Mouse (Mus musculus): ENCODE measurements around the gene Hist1h2bf. TPM values are rescaled to one million over a fixed set of nuclear protein-coding genes. Genes with fewer than 3 reads are reported as not detected.
"Not testable (repeated sequence)": the region's sequence is repeated elsewhere in the genome, so short reads cannot be mapped to it uniquely, and the experiment has no call there.

Hist1h2bf gene
- polyA plus RNA-seq, 1 experiment from 2014 or later = 1.3 TPM

- Histone ChIP-seq H3K9ac (ENCODE audit: low read depth, low read length) (no peak overlapping the region), H3K4me3 (ENCODE audit: low read depth, low read length) (no peak overlapping the region), H3K4me1 (replicated peaks; ENCODE audit: control insufficient read depth, insufficient read depth, low read length) (peaks cover 3% of the 10 kb centered on the region; the same call in 1 of the 2 replicates), H3K36me3 (ENCODE audit: control insufficient read depth, insufficient read depth) (no peaks in the 10 kb centered on the region), H3K9me3 (ENCODE audit: control insufficient read depth) (no peaks in the 10 kb centered on the region), H3K4me2 (replicated peaks; ENCODE audit: low read depth) (no peak overlapping the region), H3K27me3 (replicated peaks; ENCODE audit: control insufficient read depth, insufficient read depth, low read length) (no peaks in the 10 kb centered on the region), H3K27ac (ENCODE audit: low read depth, low read length) (no peak overlapping the region)
- no peak for ATAC-seq
- 95% methylated on average over 1 of the region's 1 CpGs for WGBS
- no peak for TF ChIP-seq CTCF (IDR thresholded peaks at IDR 0.05; ENCODE audit: low read depth)
Measured at GRCm38 (mm10) chr13:23577835-23578234, 3.8 kb upstream of the Hist1h2bf start.

GRCm38 (mm10) chr13:23576906-23577639 is 3.1 kb upstream of the Hist1h2bf start:
- Histone ChIP-seq H3K36me3 (ENCODE audit: control insufficient read depth, insufficient read depth) (no peaks in the 10 kb centered on the region), H3K9me3 (ENCODE audit: control insufficient read depth) (no peaks in the 10 kb centered on the region), H3K27ac (ENCODE audit: low read depth, low read length) (peak overlapping the region; percentile 9; the same call in 1 of the 2 replicates), H3K9ac (ENCODE audit: low read depth, low read length) (peak overlapping the region; percentile 46; the same call in 1 of the 2 replicates), H3K27me3 (replicated peaks; ENCODE audit: control insufficient read depth, insufficient read depth, low read length) (no peaks in the 10 kb centered on the region), H3K4me3 (ENCODE audit: low read depth, low read length) (peak overlapping the region; percentile 34), H3K4me1 (replicated peaks; ENCODE audit: control insufficient read depth, insufficient read depth, low read length) (peaks cover 9% of the 10 kb centered on the region; the same call in 1 of the 2 replicates), H3K4me2 (replicated peaks; ENCODE audit: low read depth) (peak overlapping the region; percentile 67)
- WGBS = 35% methylated on average over 6 of the region's 6 CpGs
- TF ChIP-seq CTCF (IDR thresholded peaks at IDR 0.05; ENCODE audit: low read depth) = no peak
- no peak for ATAC-seq

- H3K9me3 ChIP-seq (ENCODE audit: control insufficient read depth) = no peaks in the 10 kb centered on the region
- WGBS = 7% methylated on average over 7 of the region's 7 CpGs
- H3K36me3 ChIP-seq (ENCODE audit: control insufficient read depth, insufficient read depth) = no peaks in the 10 kb centered on the region
- peak overlapping the region; percentile 46; the same call in 1 of the 2 replicates for H3K9ac ChIP-seq (ENCODE audit: low read depth, low read length)
- TF ChIP-seq CTCF (IDR thresholded peaks at IDR 0.05; ENCODE audit: low read depth) = no peak
- H3K27ac ChIP-seq (ENCODE audit: low read depth, low read length) = peak overlapping the region; percentile 9; the same call in 1 of the 2 replicates
- peak overlapping the region; percentile 34 for H3K4me3 ChIP-seq (ENCODE audit: low read depth, low read length)
- peaks cover 9% of the 10 kb centered on the region; the same call in 1 of the 2 replicates for H3K4me1 ChIP-seq (replicated peaks; ENCODE audit: control insufficient read depth, insufficient read depth, low read length)
- no peaks in the 10 kb centered on the region for H3K27me3 ChIP-seq (replicated peaks; ENCODE audit: control insufficient read depth, insufficient read depth, low read length)
- H3K4me2 ChIP-seq (replicated peaks; ENCODE audit: low read depth) = peak overlapping the region; percentile 67
- ATAC-seq = no peak
Measured at GRCm38 (mm10) chr13:23576351-23576881, 2.4 kb upstream of the Hist1h2bf start.

DNA sequence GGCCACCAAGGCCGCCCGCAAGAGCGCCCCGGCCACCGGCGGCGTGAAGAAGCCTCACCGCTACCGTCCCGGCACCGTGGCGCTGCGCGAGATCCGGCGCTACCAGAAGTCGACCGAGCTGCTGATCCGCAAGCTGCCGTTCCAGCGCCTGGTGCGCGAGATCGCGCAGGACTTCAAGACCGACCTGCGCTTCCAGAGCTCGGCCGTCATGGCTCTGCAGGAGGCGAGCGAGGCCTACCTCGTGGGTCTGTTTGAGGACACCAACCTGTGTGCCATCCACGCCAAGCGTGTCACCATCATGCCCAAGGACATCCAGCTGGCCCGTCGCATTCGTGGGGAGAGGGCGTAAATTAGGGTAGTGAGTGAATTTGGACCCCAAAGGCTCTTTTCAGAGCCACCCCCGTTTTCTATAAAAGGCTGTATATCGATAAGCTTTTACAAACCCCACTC is 1.9 kb upstream of the Hist1h2bf start:
- peak overlapping the region; percentile 46; the same call in 1 of the 2 replicates for H3K9ac ChIP-seq (ENCODE audit: low read depth, low read length)
- not testable (repeated sequence) for H3K4me1 ChIP-seq (replicated peaks; ENCODE audit: control insufficient read depth, insufficient read depth, low read length); H3K36me3 ChIP-seq (ENCODE audit: control insufficient read depth, insufficient read depth); H3K27me3 ChIP-seq (replicated peaks; ENCODE audit: control insufficient read depth, insufficient read depth, low read length); ATAC-seq; H3K9me3 ChIP-seq (ENCODE audit: control insufficient read depth)
- H3K4me3 ChIP-seq (ENCODE audit: low read depth, low read length) = peak overlapping the region; percentile 34
- peak overlapping the region; percentile 54; the same call in 1 of the 2 replicates for H3K27ac ChIP-seq (ENCODE audit: low read depth, low read length)
- peak overlapping the region; percentile 67 for H3K4me2 ChIP-seq (replicated peaks; ENCODE audit: low read depth)
- 0% methylated on average over 9 of the region's 40 CpGs for WGBS

DNA sequence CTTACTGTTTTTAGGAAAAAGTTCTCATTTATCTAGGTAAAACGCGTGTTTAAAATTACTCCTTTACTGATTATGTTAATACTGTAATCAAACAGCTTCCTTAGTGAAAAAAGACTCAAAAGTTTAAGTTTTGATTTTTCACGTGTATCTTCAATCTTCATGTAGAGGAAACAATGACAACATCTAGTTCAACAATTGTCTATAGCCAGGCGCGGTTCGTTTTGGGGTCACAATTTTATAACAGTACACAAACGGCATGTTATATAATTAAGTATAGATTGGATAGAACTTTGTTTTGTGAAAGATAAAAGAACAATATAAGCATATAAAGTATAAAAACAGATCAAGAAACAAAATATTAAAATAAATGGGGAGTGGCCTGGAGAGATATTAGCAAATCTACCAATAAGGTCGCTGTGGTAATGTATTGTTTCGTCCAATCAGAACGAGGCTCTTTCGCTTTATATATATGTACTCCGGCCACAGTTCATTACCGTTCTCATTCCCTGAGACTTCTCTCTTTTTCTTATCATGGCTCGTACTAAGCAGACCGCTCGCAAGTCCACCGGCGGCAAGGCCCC is 1.4 kb upstream of the Hist1h2bf start, which contains the start of gene Hist1h3d:
Gene Hist1h3d (plus strand): TSS at position 493 of the 581 bp plus-strand sequence.
- WGBS = under 1% methylated on average over 18 of the region's 18 CpGs
- H3K4me1 ChIP-seq (replicated peaks; ENCODE audit: control insufficient read depth, insufficient read depth, low read length) = peaks cover 9% of the 10 kb centered on the region; the same call in 1 of the 2 replicates
- no peaks in the 10 kb centered on the region for H3K36me3 ChIP-seq (ENCODE audit: control insufficient read depth, insufficient read depth)
- H3K27ac ChIP-seq (ENCODE audit: low read depth, low read length) = peak within 1 kb of the TSS; percentile 54; the same call in 1 of the 2 replicates
- peak within 1 kb of the TSS; percentile 34 for H3K4me3 ChIP-seq (ENCODE audit: low read depth, low read length)
- no peaks in the 10 kb centered on the region for H3K27me3 ChIP-seq (replicated peaks; ENCODE audit: control insufficient read depth, insufficient read depth, low read length)
- peak; percentile 52 for ATAC-seq
- TF ChIP-seq CTCF (IDR thresholded peaks at IDR 0.05; ENCODE audit: low read depth) = no peak
- peak within 1 kb of the TSS; percentile 46; the same call in 1 of the 2 replicates for H3K9ac ChIP-seq (ENCODE audit: low read depth, low read length)
- no peaks in the 10 kb centered on the region for H3K9me3 ChIP-seq (ENCODE audit: control insufficient read depth)
- H3K4me2 ChIP-seq (replicated peaks; ENCODE audit: low read depth) = peak within 1 kb of the TSS; percentile 67

- not testable (repeated sequence) for H3K4me1 ChIP-seq (replicated peaks; ENCODE audit: control insufficient read depth, insufficient read depth, low read length); H3K9ac ChIP-seq (ENCODE audit: low read depth, low read length); H3K36me3 ChIP-seq (ENCODE audit: control insufficient read depth, insufficient read depth); H3K27me3 ChIP-seq (replicated peaks; ENCODE audit: control insufficient read depth, insufficient read depth, low read length); H3K9me3 ChIP-seq (ENCODE audit: control insufficient read depth)
- H3K4me2 ChIP-seq (replicated peaks; ENCODE audit: low read depth) = peak overlapping the region; percentile 69
- H3K27ac ChIP-seq (ENCODE audit: low read depth, low read length) = peak overlapping the region; percentile 62; the same call in 1 of the 2 replicates
- H3K4me3 ChIP-seq (ENCODE audit: low read depth, low read length) = peak overlapping the region; percentile 18; the same call in 1 of the 2 replicates
- WGBS = under 1% methylated on average over 4 of the region's 39 CpGs
- ATAC-seq = peak; percentile 29
Measured at GRCm38 (mm10) chr13:23574546-23575170, 662 bp upstream of the Hist1h2bf start.

- H3K27me3 ChIP-seq (replicated peaks; ENCODE audit: control insufficient read depth, insufficient read depth, low read length); H3K4me1 ChIP-seq (replicated peaks; ENCODE audit: control insufficient read depth, insufficient read depth, low read length); H3K9me3 ChIP-seq (ENCODE audit: control insufficient read depth); H3K36me3 ChIP-seq (ENCODE audit: control insufficient read depth, insufficient read depth); ATAC-seq: not testable (repeated sequence)
- Histone ChIP-seq H3K9ac (ENCODE audit: low read depth, low read length) (peak overlapping the region; percentile 53), H3K4me2 (replicated peaks; ENCODE audit: low read depth) (peak overlapping the region; percentile 69), H3K27ac (ENCODE audit: low read depth, low read length) (peak overlapping the region; percentile 62), H3K4me3 (ENCODE audit: low read depth, low read length) (peak overlapping the region; percentile 35)
- 5% methylated on average over 17 of the region's 20 CpGs for WGBS
Measured at GRCm38 (mm10) chr13:23573034-23573897, 730 bp downstream of the Hist1h2bf start.
